Mouse (Mus musculus): ENCODE data around the gene Kansl2.
"Not testable (repeated sequence)": the region's sequence is repeated elsewhere in the genome, so short reads cannot be mapped to it uniquely, and the experiment has no call there.

DNA sequence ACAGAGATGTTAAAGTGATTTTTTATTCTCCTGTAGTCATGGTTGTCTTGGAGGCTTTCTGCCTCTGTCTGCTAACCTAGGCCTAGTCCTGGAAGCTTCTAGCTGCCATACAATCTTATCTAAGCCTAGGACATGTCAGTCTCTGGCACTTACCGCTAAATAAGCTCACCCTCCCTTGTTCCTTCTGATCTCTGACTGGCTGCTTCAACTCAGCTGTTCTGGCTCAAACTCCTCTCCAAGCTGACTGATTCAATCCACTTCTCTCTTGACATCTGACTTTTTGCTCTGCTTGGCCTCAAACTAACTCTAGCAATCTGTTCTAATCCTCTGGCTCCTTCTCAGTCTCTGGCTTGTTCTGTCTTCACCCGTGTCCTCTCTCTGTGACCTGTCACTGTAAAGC, 19.2 kb downstream of the Kansl2 start:
- TF ChIP-seq POLR2A (IDR thresholded peaks at IDR 0.05; ENCODE audit: low read depth, low read length); CTCF (conservative IDR thresholded peaks at IDR 0.05; ENCODE audit: insufficient read depth, insufficient read length, low read depth, low read length): not testable (repeated sequence)

Data from kidney, adult 2 months (tissue).